Mouse (Mus musculus) 416B (cell line): ENCODE measurements around the gene Hs6st1.

Experiments used
- DNase-seq: peaks from one replicate; pipeline ENCODE4 v3.0.0; 2011; ENCODE audit warnings: low read depth

Gene Hs6st1

GRCm38 (mm10) chr1:36083554-36083953 lies 15.4 kb downstream of the Hs6st1 start:
- DNase-seq: no peak

GRCm38 (mm10) chr1:36085069-36085468 lies 16.9 kb downstream of the Hs6st1 start:
- no peak for DNase-seq

GRCm38 (mm10) chr1:36088367-36088766 lies 20.2 kb downstream of the Hs6st1 start:
- DNase-seq: no peak

- DNase-seq: no peak
Observed at GRCm38 (mm10) chr1:36089481-36089880, 21.3 kb downstream of the Hs6st1 start.

- DNase-seq: no peak
Observed at GRCm38 (mm10) chr1:36090011-36090721, 22.0 kb downstream of the Hs6st1 start.

- DNase-seq: no peak
Observed at GRCm38 (mm10) chr1:36090722-36091110, 22.5 kb downstream of the Hs6st1 start.

- DNase-seq: no peak
Observed at GRCm38 (mm10) chr1:36091246-36091645, 23.0 kb downstream of the Hs6st1 start.

GRCm38 (mm10) chr1:36093741-36094140 lies 25.5 kb downstream of the Hs6st1 start:
- no peak for DNase-seq

- DNase-seq: no peak
Observed at GRCm38 (mm10) chr1:36095423-36096272, 27.4 kb downstream of the Hs6st1 start.

- DNase-seq: no peak
Observed at GRCm38 (mm10) chr1:36098432-36098831, 30.2 kb downstream of the Hs6st1 start.

GRCm38 (mm10) chr1:36100371-36100770 lies 32.2 kb downstream of the Hs6st1 start:
- no peak for DNase-seq

GRCm38 (mm10) chr1:36105917-36106706 lies 37.9 kb downstream of the Hs6st1 start:
- no peak for DNase-seq

- DNase-seq: no peak
Observed at GRCm38 (mm10) chr1:36109987-36110386, 41.8 kb downstream of the Hs6st1 start.

- DNase-seq: no peak
Observed at GRCm38 (mm10) chr1:36112665-36113064, 44.5 kb downstream of the Hs6st1 start.

- no peak for DNase-seq
Observed at GRCm38 (mm10) chr1:36113670-36114069, 45.5 kb downstream of the Hs6st1 start.

- DNase-seq: no peak
Observed at GRCm38 (mm10) chr1:36114844-36115243, 46.6 kb downstream of the Hs6st1 start.

- DNase-seq: peak; percentile 65
Observed at GRCm38 (mm10) chr1:36116488-36116887, 48.3 kb downstream of the Hs6st1 start.

- no peak for DNase-seq
Observed at GRCm38 (mm10) chr1:36118061-36118685, 50.0 kb downstream of the Hs6st1 start.

- no peak for DNase-seq
Observed at GRCm38 (mm10) chr1:36118958-36119357, 50.8 kb downstream of the Hs6st1 start.

- no peak for DNase-seq
Observed at GRCm38 (mm10) chr1:36119426-36119825, 51.2 kb downstream of the Hs6st1 start.

GRCm38 (mm10) chr1:36121172-36121571 lies 53.0 kb downstream of the Hs6st1 start:
- DNase-seq: no peak

GRCm38 (mm10) chr1:36125076-36125475 lies 56.9 kb downstream of the Hs6st1 start:
- DNase-seq: no peak
